Mouse (Mus musculus): ENCODE measurements at regions not wholly inside any gene's neighbourhood (a gene's known extent, or its start where the extent isn't known, plus 50 kb on each side); places are given as distances from the start of the nearest gene placed in this dataset.

DNA sequence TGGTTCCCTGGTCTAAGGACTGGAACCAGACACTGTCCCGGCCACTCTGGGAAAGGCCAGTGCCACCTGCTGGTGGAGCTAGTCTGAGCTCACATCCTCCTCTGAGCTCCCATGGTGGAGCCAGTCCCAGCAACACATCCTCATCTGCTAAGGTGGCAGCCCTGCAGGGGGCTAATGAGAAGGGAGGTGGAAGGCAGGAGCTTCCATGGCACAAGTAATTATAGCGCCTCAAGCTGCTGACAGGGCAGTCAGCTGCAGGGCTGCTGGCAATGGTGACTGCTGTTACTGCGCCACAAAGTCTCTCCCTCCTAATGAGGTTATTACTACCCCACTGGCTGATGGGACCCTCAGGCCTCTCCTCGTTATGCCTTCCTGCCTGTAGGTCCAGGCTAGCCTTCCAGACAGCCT, 239.0 kb downstream of the Lmx1a start:
- no peak; the same call in 1 of the 2 replicates for TF ChIP-seq CTCF (conservative IDR thresholded peaks at IDR 0.05; ENCODE audit: insufficient read depth, insufficient read length, low read depth, low read length)
- no peak for TF ChIP-seq POLR2A (IDR thresholded peaks at IDR 0.05; ENCODE audit: low read depth, low read length)

Measured in kidney, adult 2 months (tissue).